Mouse (Mus musculus): ENCODE measurements at regions not wholly inside any gene's neighbourhood (a gene's known extent, or its start where the extent isn't known, plus 50 kb on each side); places are given as distances from the start of the nearest gene placed in this dataset.

- ATAC-seq (ENCODE audit: borderline replicate concordance, extremely low read depth, low FRiP score, low TSS enrichment), result no peak
- Histone ChIP-seq H3K4me2 (no peak overlapping the region), H3K27me3 (no peaks in the 10 kb centered on the region), H3K4me3 (no peak overlapping the region), H3K9ac (no peak overlapping the region), H3K36me3 (no peaks in the 10 kb centered on the region), H3K9me3 (no peaks in the 10 kb centered on the region), H3K4me1 (no peaks in the 10 kb centered on the region), H3K27ac (no peak overlapping the region)
- 91% methylated on average over 3 of the region's 3 CpGs for WGBS
These were observed 416.8 kb upstream of the Rgmb start for GRCm38 (mm10) chr17:16247681-16248080.

DNA sequence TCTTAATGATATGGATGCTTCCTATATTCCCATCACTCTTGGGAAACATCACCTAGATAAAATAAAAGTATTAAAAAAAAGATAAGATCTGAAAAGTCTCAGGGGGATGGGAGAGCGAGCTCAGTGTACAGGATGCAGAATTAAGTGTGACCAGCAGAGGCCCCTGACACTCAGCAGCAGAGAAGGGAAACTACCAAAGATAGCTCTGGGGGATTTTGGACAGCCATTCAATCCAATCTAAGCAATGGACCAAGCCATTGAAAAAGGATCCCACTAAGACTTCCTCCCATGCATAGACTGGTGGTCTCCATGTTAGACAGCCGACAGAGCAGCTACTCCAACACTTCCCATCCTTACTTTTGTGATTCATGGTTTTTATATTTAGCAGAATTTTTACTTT lies 390.4 kb upstream of the Rgmb start:
- Histone ChIP-seq H3K4me3 (no peak overlapping the region), H3K9ac (no peak overlapping the region), H3K36me3 (no peaks in the 10 kb centered on the region), H3K4me1 (no peaks in the 10 kb centered on the region), H3K27ac (no peak overlapping the region), H3K4me2 (no peak overlapping the region), H3K9me3 (no peaks in the 10 kb centered on the region), H3K27me3 (no peaks in the 10 kb centered on the region)
- no peak for ATAC-seq (ENCODE audit: borderline replicate concordance, extremely low read depth, low FRiP score, low TSS enrichment)
- 87% methylated on average over 2 of the region's 2 CpGs for WGBS

DNA sequence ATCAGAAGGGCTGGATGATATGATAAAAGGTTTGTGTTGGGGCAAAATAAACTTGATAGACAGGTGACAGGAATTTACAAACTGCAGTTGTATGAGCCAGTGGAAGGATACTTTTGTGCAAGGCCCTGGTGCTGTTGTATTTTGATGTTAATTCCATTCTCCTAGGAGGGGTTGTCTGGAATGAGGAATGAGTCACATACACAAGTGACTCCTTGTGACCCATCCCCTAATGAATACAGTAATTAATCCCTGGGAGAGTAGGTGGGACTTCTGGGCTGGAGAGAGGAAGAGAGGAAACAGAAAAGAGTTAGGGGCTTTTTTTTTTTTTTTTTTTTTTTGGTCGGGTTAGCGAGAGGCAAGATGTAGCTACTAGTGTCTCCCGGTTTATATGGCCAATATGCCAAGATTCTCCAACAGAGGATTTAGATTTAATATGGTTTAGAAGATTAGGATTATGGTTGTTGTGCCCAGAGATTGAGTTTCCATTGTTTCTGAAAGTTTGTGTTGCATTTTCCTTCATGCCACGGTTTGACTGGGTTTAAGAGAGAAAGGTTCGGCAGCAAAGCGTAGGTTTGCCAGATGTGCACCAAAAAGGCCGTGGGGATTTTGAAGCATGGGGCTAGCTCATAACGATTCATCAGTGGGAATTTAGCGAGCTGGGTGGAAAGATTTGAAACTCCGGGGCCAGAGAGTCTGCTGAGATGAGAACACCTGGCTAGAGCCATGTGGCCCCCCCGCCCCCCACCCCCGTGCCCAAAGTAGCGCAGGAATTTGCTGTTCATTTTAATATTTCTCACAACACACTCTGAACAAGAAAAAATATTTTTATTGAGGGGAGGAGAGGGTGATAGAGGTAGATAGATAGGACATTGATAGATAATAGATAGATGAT lies 389.1 kb upstream of the Rgmb start:
- Histone ChIP-seq H3K4me1 (no peaks in the 10 kb centered on the region), H3K4me2 (no peak overlapping the region), H3K36me3 (no peaks in the 10 kb centered on the region), H3K27me3 (no peaks in the 10 kb centered on the region), H3K9me3 (no peaks in the 10 kb centered on the region), H3K4me3 (no peak overlapping the region), H3K9ac (no peak overlapping the region), H3K27ac (no peak overlapping the region)
- WGBS, result 83% methylated on average over 13 of the region's 13 CpGs
- ATAC-seq (ENCODE audit: borderline replicate concordance, extremely low read depth, low FRiP score, low TSS enrichment), result no peak

- H3K4me2 ChIP-seq, result no peak overlapping the region
- H3K9ac ChIP-seq, result no peak overlapping the region
- H3K4me1 ChIP-seq, result no peaks in the 10 kb centered on the region
- H3K27me3 ChIP-seq, result no peaks in the 10 kb centered on the region
- ATAC-seq (ENCODE audit: borderline replicate concordance, extremely low read depth, low FRiP score, low TSS enrichment), result no peak
- 53% methylated on average over 2 of the region's 2 CpGs for WGBS
- no peaks in the 10 kb centered on the region for H3K9me3 ChIP-seq
- H3K4me3 ChIP-seq, result no peak overlapping the region
- H3K36me3 ChIP-seq, result no peaks in the 10 kb centered on the region
- no peak overlapping the region for H3K27ac ChIP-seq
These were observed 387.8 kb upstream of the Rgmb start for GRCm38 (mm10) chr17:16218623-16219022.

DNA sequence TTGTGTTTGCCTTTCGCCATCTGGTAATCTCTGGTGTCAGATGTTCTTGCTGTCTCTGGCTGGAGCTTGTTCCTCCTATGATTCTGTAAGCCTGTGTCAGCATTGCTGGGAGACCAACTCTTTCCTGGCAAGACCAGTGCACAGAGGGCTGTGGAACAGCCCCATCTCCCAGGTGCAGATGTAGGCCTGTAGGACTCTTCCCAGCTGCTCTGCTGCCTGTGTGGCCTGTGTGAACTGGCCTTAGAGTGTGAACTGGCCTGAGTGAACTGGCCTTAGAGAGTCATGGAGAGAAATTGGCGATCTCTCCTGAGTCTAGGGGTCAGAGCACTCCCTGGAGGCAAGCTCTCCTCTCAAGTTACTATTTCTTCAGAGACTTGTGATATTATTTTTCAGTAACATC lies 386.0 kb upstream of the Rgmb start:
- 71% methylated on average over 2 of the region's 2 CpGs for WGBS

DNA sequence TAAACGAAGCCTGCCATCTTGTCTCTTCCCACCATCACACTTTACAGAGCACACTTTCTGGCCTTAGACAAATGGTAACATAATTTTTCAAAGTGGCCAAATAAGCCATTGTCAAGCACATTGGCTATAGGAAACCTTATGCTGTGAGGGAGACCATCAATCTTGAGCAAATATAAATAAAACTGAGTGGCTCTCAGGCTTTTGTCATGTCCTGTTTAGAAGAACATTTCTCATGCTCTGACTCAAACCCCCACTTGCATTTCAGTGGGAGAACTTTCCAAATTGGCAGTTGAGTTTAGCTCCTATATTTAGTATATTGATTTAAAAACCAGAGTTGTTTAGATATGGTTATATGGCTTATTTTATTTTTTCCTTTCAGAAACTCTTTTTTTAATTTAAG lies 362.8 kb upstream of the Rgmb start:
- H3K4me1 ChIP-seq, result no peaks in the 10 kb centered on the region
- no peaks in the 10 kb centered on the region for H3K36me3 ChIP-seq
- ATAC-seq (ENCODE audit: borderline replicate concordance, extremely low read depth, low FRiP score, low TSS enrichment), result no peak
- H3K27ac ChIP-seq, result no peak overlapping the region
- 24% methylated on average over 1 of the region's 1 CpGs for WGBS
- no peaks in the 10 kb centered on the region for H3K9me3 ChIP-seq
- no peak overlapping the region for H3K4me2 ChIP-seq
- no peak overlapping the region for H3K9ac ChIP-seq
- H3K27me3 ChIP-seq, result no peaks in the 10 kb centered on the region
- H3K4me3 ChIP-seq, result no peak overlapping the region

More for the DNA sequence above, 386.0 kb upstream of the Rgmb start:
- Histone ChIP-seq H3K4me3 (no peak overlapping the region), H3K4me2 (no peak overlapping the region), H3K4me1 (no peaks in the 10 kb centered on the region), H3K27ac (no peak overlapping the region), H3K36me3 (no peaks in the 10 kb centered on the region), H3K27me3 (no peaks in the 10 kb centered on the region), H3K9me3 (no peaks in the 10 kb centered on the region), H3K9ac (no peak overlapping the region)
- no peak for ATAC-seq (ENCODE audit: borderline replicate concordance, extremely low read depth, low FRiP score, low TSS enrichment)

DNA sequence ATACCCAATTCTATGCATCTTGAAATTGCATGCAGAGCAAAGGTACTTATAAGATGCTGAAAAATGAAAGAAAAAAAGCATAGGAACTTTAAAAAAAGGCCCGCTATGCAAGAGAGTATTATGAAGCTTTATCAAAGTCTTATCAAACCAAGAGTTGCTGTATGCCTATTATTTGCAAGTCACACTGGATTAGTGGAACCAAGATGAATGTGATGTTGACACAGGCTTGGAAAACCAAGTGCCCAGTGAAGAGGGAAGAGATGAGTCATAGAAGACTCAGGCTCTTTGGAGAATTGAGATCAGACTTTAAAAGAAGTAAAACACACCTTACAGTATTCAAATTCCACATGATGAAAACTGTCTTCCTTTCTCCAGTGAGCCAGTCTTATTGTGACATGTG lies 350.0 kb upstream of the Rgmb start:
- Histone ChIP-seq H3K4me1 (0 out of 2 replicates have a peak, but pooled peaks cover 4% of the 10 kb centered on the region), H3K4me3 (no peak overlapping the region), H3K27ac (no peak overlapping the region), H3K9ac (no peak overlapping the region), H3K27me3 (no peaks in the 10 kb centered on the region), H3K36me3 (no peaks in the 10 kb centered on the region), H3K9me3 (no peaks in the 10 kb centered on the region), H3K4me2 (no peak overlapping the region)
- WGBS, result 73% methylated on average over 1 of the region's 1 CpGs
- no peak for ATAC-seq (ENCODE audit: borderline replicate concordance, extremely low read depth, low FRiP score, low TSS enrichment)

DNA sequence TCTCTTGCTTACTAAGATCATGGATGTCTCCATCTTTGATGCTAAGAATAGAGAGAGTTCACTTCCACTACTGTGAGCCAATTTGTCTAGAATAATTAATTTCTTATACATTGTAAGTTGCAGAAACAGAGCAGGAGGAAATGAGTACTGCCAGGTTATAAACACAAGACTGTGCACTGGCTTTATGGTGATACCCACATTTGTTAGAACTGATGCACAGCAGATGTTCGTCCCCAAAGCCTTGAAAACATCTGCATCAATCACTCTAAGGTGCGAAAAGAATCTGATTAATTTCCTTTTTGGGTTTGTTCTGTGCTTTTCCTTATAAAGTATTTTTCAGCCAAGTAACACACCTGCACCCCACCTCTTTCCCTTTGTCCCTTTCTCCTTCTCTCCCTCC lies 347.3 kb upstream of the Rgmb start:
- Histone ChIP-seq H3K36me3 (no peaks in the 10 kb centered on the region), H3K9me3 (no peaks in the 10 kb centered on the region), H3K4me3 (no peak overlapping the region), H3K9ac (no peak overlapping the region), H3K27me3 (no peaks in the 10 kb centered on the region), H3K27ac (no peak overlapping the region), H3K4me1 (0 out of 2 replicates have a peak, but pooled peaks cover 4% of the 10 kb centered on the region), H3K4me2 (no peak overlapping the region)
- no peak for ATAC-seq (ENCODE audit: borderline replicate concordance, extremely low read depth, low FRiP score, low TSS enrichment)
- WGBS, result 52% methylated on average over 2 of the region's 2 CpGs

GRCm38 (mm10) chr17:16176782-16177510 lies 346.1 kb upstream of the Rgmb start:
- no peak overlapping the region for H3K4me2 ChIP-seq
- ATAC-seq (ENCODE audit: borderline replicate concordance, extremely low read depth, low FRiP score, low TSS enrichment), result no peak
- H3K27ac ChIP-seq, result no peak overlapping the region; the same call in 1 of the 2 replicates
- WGBS, result 26% methylated on average over 8 of the region's 8 CpGs
- H3K36me3 ChIP-seq, result no peaks in the 10 kb centered on the region
- H3K4me1 ChIP-seq, result 0 out of 2 replicates have a peak, but pooled peaks cover 4% of the 10 kb centered on the region
- no peak overlapping the region for H3K9ac ChIP-seq
- no peak overlapping the region for H3K4me3 ChIP-seq
- no peaks in the 10 kb centered on the region for H3K27me3 ChIP-seq
- no peaks in the 10 kb centered on the region for H3K9me3 ChIP-seq

GRCm38 (mm10) chr17:16173568-16174105 lies 342.8 kb upstream of the Rgmb start:
- no peaks in the 10 kb centered on the region for H3K36me3 ChIP-seq
- 0 out of 2 replicates have a peak, but pooled peaks cover 4% of the 10 kb centered on the region for H3K4me1 ChIP-seq
- no peak overlapping the region for H3K4me2 ChIP-seq
- WGBS, result 19% methylated on average over 3 of the region's 3 CpGs
- H3K9ac ChIP-seq, result no peak overlapping the region
- H3K27me3 ChIP-seq, result no peaks in the 10 kb centered on the region
- H3K4me3 ChIP-seq, result no peak overlapping the region
- no peak for ATAC-seq (ENCODE audit: borderline replicate concordance, extremely low read depth, low FRiP score, low TSS enrichment)
- no peaks in the 10 kb centered on the region for H3K9me3 ChIP-seq
- H3K27ac ChIP-seq, result no peak overlapping the region

- 50% methylated on average over 2 of the region's 2 CpGs for whole genome bisulfite sequencing
These were observed 335.9 kb upstream of the Rgmb start for GRCm38 (mm10) chr17:16166731-16167130.

GRCm38 (mm10) chr17:16158119-16158518 lies 327.3 kb upstream of the Rgmb start:
- Histone ChIP-seq H3K4me2 (no peak overlapping the region), H3K36me3 (no peaks in the 10 kb centered on the region), H3K27ac (no peak overlapping the region), H3K9me3 (no peaks in the 10 kb centered on the region), H3K9ac (no peak overlapping the region), H3K4me1 (no peaks in the 10 kb centered on the region), H3K4me3 (no peak overlapping the region), H3K27me3 (no peaks in the 10 kb centered on the region)
- 64% methylated on average over 3 of the region's 3 CpGs for WGBS
- no peak for ATAC-seq (ENCODE audit: borderline replicate concordance, extremely low read depth, low FRiP score, low TSS enrichment)

More at GRCm38 (mm10) chr17:16166731-16167130, 335.9 kb upstream of the Rgmb start:
- Histone ChIP-seq H3K9ac (no peak overlapping the region), H3K4me2 (no peak overlapping the region), H3K9me3 (no peaks in the 10 kb centered on the region), H3K27ac (no peak overlapping the region), H3K4me3 (no peak overlapping the region), H3K27me3 (no peaks in the 10 kb centered on the region), H3K36me3 (no peaks in the 10 kb centered on the region), H3K4me1 (no peaks in the 10 kb centered on the region)
- ATAC-seq (ENCODE audit: borderline replicate concordance, extremely low read depth, low FRiP score, low TSS enrichment), result no peak

Data from lung, embryonic 15.5 days (tissue).